Comparison of ENCODE assay signal across 8 mouse cellular contexts in genomic region chr6:122800640-122801300, GRCm38 (mm10). TPM values are rescaled to one million over a fixed set of nuclear protein-coding genes. Genes with fewer than 3 reads are reported as not detected.
DNase-seq lines count a peak whose midpoint lies in the region; ATAC-seq lines count a peak whose summit lies in the region.

No protein-coding gene starts in this region.

- H3K4me1 ChIP-seq in hindbrain, embryonic 13.5 days (replicated peaks): peaks cover 14% of the 10 kb centered on the region

- WGBS in hindbrain, embryonic 13.5 days: 44% methylated on average over 10 of the region's 10 CpGs

- peak overlapping the region; percentile 63 for H3K4me3 ChIP-seq in hindbrain, embryonic 13.5 days

- peak; percentile 77 for ATAC-seq in frontal cortex, adult (ENCODE audit: low TSS enrichment)
- ATAC-seq in hindbrain, embryonic 13.5 days (ENCODE audit: low FRiP score): no peak
- peak; percentile 17 for ATAC-seq in megakaryocyte-erythroid progenitor cell, adult 5-6 weeks (replicated peaks; ENCODE audit: low FRiP score, low TSS enrichment, poor library complexity, severe bottlenecking)
- no peak for ATAC-seq in erythroid progenitor cell, adult 5-6 weeks (replicated peaks; ENCODE audit: low FRiP score, poor library complexity, severe bottlenecking)

- no peaks in the 10 kb centered on the region for H3K9me3 ChIP-seq in hindbrain, embryonic 13.5 days

- peak overlapping the region; percentile 91 for H3K4me2 ChIP-seq in hindbrain, embryonic 13.5 days

- peak overlapping the region; percentile 81 for H3K9ac ChIP-seq in hindbrain, embryonic 13.5 days

- H3K27me3 ChIP-seq in hindbrain, embryonic 13.5 days: peaks cover 28% of the 10 kb centered on the region

- DNase-seq in frontal cortex, postnatal 25 days (ENCODE audit: low spot score in 2 of 2): no peak
- DNase-seq in right cerebral cortex, adult 18-20 months: peak; percentile 84
- DNase-seq in right cerebral cortex, postnatal 14 days: no peak
- DNase-seq in layer of hippocampus, adult 11-12 months (ENCODE audit: low spot score): no peak

- no peaks in the 10 kb centered on the region for H3K36me3 ChIP-seq in hindbrain, embryonic 13.5 days

- H3K27ac ChIP-seq in hindbrain, embryonic 13.5 days: no peak overlapping the region

RNA-seq across cellular contexts. Expression of gene Slc2a3, which starts 0.7 kb away (rescaled TPM):
- 21.1 and 22.7 TPM in 2 replicates for polyA plus RNA-seq in hindbrain, embryonic 13.5 days (2015; fragmentation: Nextera tagmentation; extraction: Ambion mirVana)
- total RNA-seq in megakaryocyte-erythroid progenitor cell, adult 5-6 weeks (2014; fragmentation: Nextera tagmentation): 13.3 and 18.9 TPM in 2 replicates
- total RNA-seq in megakaryocyte-erythroid progenitor cell, adult 5-6 weeks (2017): 21.5 and 26.2 TPM in 2 replicates
- total RNA-seq in erythroid progenitor cell, adult 5-6 weeks (2015; ENCODE audit: low replicate concordance): 9.4 and 13.4 TPM in 2 replicates
- total RNA-seq in erythroid progenitor cell, adult 5-6 weeks (2017; ENCODE audit: low replicate concordance): 9.4 and 10.8 TPM in 2 replicates

RNA-seq across cellular contexts. Expression of gene Foxj2, which starts 18.9 kb away (rescaled TPM):
- polyA plus RNA-seq in hindbrain, embryonic 13.5 days (2015; fragmentation: Nextera tagmentation; extraction: Ambion mirVana): 6.0 and 6.2 TPM in 2 replicates
- 10.4 and 18.1 TPM in 2 replicates for total RNA-seq in megakaryocyte-erythroid progenitor cell, adult 5-6 weeks (2014; fragmentation: Nextera tagmentation)
- 4.3 and 11.3 TPM in 2 replicates for total RNA-seq in megakaryocyte-erythroid progenitor cell, adult 5-6 weeks (2017)
- total RNA-seq in erythroid progenitor cell, adult 5-6 weeks (2015; ENCODE audit: low replicate concordance): 9.4 and 17.6 TPM in 2 replicates
- total RNA-seq in erythroid progenitor cell, adult 5-6 weeks (2017; ENCODE audit: low replicate concordance): 5.2 and 9.2 TPM in 2 replicates

RNA-seq across cellular contexts. Expression of gene C3ar1, which starts 55.2 kb away (rescaled TPM):
- polyA plus RNA-seq in hindbrain, embryonic 13.5 days (2015; fragmentation: Nextera tagmentation; extraction: Ambion mirVana): 1.7 TPM in 2 replicates
- total RNA-seq in megakaryocyte-erythroid progenitor cell, adult 5-6 weeks (2014; fragmentation: Nextera tagmentation): not detected in 2 replicates
- not detected in 2 replicates for total RNA-seq in megakaryocyte-erythroid progenitor cell, adult 5-6 weeks (2017)
- 1.3 and 1.4 TPM in 2 replicates for total RNA-seq in erythroid progenitor cell, adult 5-6 weeks (2015; ENCODE audit: low replicate concordance)
- total RNA-seq in erythroid progenitor cell, adult 5-6 weeks (2017; ENCODE audit: low replicate concordance): 0.26 TPM in 1 of 2 replicates, not detected in the other

Comparison
In these comparisons a context has a peak if more than half of its experiments do, and no peak if none do; other contexts are left out.
1. ATAC-seq: peak in frontal cortex, adult (single experiment) and megakaryocyte-erythroid progenitor cell, adult 5-6 weeks (single experiment); none in hindbrain, embryonic 13.5 days (single experiment) and erythroid progenitor cell, adult 5-6 weeks (single experiment).